Mouse (Mus musculus) embryonic facial prominence, embryonic 15.5 days (tissue): ENCODE results near the gene Cdk19. TPM values are rescaled to one million over a fixed set of nuclear protein-coding genes. Genes with fewer than 3 reads are reported as not detected.
"Not testable (repeated sequence)": the region's sequence is repeated elsewhere in the genome, so short reads cannot be mapped to it uniquely, and the experiment has no call there.

Source experiments
- ATAC-seq: fragments of 200-750 bp; cut with Nextera tagmentation; 2 replicates; pipeline ENCODE4 v1.8.0; 2017; ENCODE audit warnings: low read depth, moderate TSS enrichment; ENCODE audit not compliant: insufficient number of reproducible peaks, low FRiP score, low TSS enrichment
- H3K27ac ChIP-seq: fragments of 300-500 bp; sonication (generic); replicated peaks from 2 replicates; pipeline ENCODE4 v1.5.1; 2015; ENCODE audit warnings: mild to moderate bottlenecking, inconsistent platforms
- H3K27me3 ChIP-seq: fragments of 300-500 bp; sonication (generic); 2 replicates; pipeline ENCODE4 v1.6.1; 2015; ENCODE audit warnings: inconsistent platforms
- H3K36me3 ChIP-seq: fragments of 300-500 bp; sonication (generic); 2 replicates; pipeline ENCODE4 v1.6.1; 2015; ENCODE audit warnings: mild to moderate bottlenecking, inconsistent platforms
- H3K4me1 ChIP-seq: fragments of 300-500 bp; sonication (generic); 2 replicates; pipeline ENCODE4 v1.6.1; 2015; ENCODE audit warnings: inconsistent platforms
- H3K4me2 ChIP-seq: fragments of 300-500 bp; sonication (generic); replicated peaks from 2 replicates; pipeline ENCODE4 v1.6.1; 2015; ENCODE audit warnings: mild to moderate bottlenecking, inconsistent platforms
- H3K4me3 ChIP-seq: fragments of 300-500 bp; sonication (generic); replicated peaks from 2 replicates; pipeline ENCODE4 v1.5.1; 2015; ENCODE audit warnings: mild to moderate bottlenecking, inconsistent platforms
- H3K9ac ChIP-seq: fragments of 300-500 bp; sonication (generic); 2 replicates; pipeline ENCODE4 v1.6.1; 2015; ENCODE audit warnings: inconsistent platforms
- H3K9me3 ChIP-seq: fragments of 300-500 bp; sonication (generic); replicated peaks from 2 replicates; pipeline ENCODE4 v1.6.1; 2016; ENCODE audit warnings: inconsistent platforms
- whole genome bisulfite sequencing: fragments of 180-500 bp; shearing (Covaris S2); methylation state at CpG from one replicate; pipeline ENCODE4 v1.1.7; 2015; 5-methylcytosine and 5-hydroxymethylcytosine counted together
- polyA plus RNA-seq: library from polyadenylated mRNA; unstranded; fragments of >200 nt; fragmentation: Nextera tagmentation; extraction: Ambion mirVana; gene quantifications from 2 replicates; pipeline ENCODE4 v1.2.1, GENCODE M21; 2015

The Cdk19 gene
- polyA plus RNA-seq, 1 experiment from 2014 or later = 10.0 TPM

DNA sequence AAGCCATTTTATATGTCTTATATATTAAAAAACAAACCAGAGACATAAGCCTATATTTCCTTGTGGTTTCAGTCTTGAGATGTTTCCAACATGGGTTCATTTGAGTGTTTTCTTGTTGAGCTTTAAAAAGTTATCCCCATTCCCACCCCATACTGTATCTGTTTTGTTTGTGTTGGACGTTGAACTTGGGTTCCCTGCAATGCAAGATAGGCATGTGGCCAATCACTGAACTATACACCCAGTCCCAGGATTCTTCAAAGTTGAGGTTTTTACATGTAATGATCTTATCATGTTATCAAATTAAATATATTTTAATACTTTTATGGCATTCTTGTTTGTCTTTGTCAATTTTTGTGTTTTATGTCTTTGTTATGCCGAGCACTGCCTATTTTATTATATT lies 60.0 kb downstream of the Cdk19 start:
- 0 out of 2 replicates have a peak, but pooled peaks cover 5% of the 10 kb centered on the region for H3K36me3 ChIP-seq
- no peaks in the 10 kb centered on the region for H3K4me1 ChIP-seq
- no peak overlapping the region for H3K27ac ChIP-seq
- H3K27me3 ChIP-seq = no peaks in the 10 kb centered on the region
- no peak overlapping the region for H3K4me3 ChIP-seq
- no peak overlapping the region for H3K9ac ChIP-seq
- no peak for ATAC-seq
- H3K9me3 ChIP-seq = no peaks in the 10 kb centered on the region
- no peak overlapping the region for H3K4me2 ChIP-seq
- 74% methylated on average over 2 of the region's 2 CpGs for WGBS

DNA sequence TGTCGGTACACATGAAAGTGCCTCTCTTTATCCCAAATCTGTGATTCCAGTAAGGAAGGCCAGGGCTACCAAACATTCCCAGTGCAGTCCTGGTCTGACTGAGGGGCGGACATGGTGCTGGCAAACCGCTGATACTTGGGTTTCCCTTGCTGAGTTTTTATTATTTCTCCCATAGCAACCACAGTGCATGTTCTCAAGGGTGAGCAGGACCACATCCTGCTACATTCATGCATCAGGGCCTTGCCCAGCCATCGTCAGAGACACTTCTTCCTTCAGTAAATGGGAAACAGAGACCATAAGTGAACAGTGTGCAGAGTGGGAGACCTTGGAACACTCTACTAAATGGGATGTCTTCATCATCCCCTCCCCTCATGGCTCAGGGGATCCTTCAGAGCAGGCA lies 60.9 kb downstream of the Cdk19 start:
- H3K4me1 ChIP-seq = no peaks in the 10 kb centered on the region
- H3K9me3 ChIP-seq = no peaks in the 10 kb centered on the region
- H3K4me3 ChIP-seq = no peak overlapping the region
- no peaks in the 10 kb centered on the region for H3K27me3 ChIP-seq
- H3K27ac ChIP-seq = no peak overlapping the region
- WGBS = 85% methylated on average over 4 of the region's 4 CpGs
- H3K36me3 ChIP-seq = 0 out of 2 replicates have a peak, but pooled peaks cover 5% of the 10 kb centered on the region
- H3K9ac ChIP-seq = no peak overlapping the region
- ATAC-seq = no peak
- H3K4me2 ChIP-seq = no peak overlapping the region

DNA sequence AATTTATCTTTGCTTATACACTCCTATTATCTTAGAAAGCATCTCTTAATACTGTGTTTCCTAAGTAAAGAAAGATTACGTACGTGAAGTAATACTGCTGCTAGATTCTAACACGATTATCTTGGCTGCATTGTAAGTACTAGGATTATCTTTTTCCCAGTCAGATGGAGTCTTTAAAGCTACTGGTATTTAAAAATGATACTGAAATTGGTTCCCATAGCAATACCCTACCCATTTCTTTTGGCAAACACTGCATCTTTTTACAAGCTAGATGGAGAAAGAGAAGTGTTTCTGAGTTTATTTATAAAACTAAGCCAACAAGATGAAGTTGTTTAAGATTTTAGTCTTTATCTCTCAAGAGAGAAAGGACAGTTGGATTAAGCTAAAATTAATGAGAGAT lies 67.3 kb downstream of the Cdk19 start:
- no peaks in the 10 kb centered on the region for H3K4me1 ChIP-seq
- ATAC-seq = no peak
- H3K4me2 ChIP-seq = no peak overlapping the region
- H3K36me3 ChIP-seq = peaks cover 4% of the 10 kb centered on the region; the same call in 1 of the 2 replicates
- no peak overlapping the region for H3K27ac ChIP-seq
- WGBS = 77% methylated on average over 3 of the region's 3 CpGs
- H3K9ac ChIP-seq = no peak overlapping the region
- no peak overlapping the region for H3K4me3 ChIP-seq
- no peaks in the 10 kb centered on the region for H3K9me3 ChIP-seq
- H3K27me3 ChIP-seq = no peaks in the 10 kb centered on the region

DNA sequence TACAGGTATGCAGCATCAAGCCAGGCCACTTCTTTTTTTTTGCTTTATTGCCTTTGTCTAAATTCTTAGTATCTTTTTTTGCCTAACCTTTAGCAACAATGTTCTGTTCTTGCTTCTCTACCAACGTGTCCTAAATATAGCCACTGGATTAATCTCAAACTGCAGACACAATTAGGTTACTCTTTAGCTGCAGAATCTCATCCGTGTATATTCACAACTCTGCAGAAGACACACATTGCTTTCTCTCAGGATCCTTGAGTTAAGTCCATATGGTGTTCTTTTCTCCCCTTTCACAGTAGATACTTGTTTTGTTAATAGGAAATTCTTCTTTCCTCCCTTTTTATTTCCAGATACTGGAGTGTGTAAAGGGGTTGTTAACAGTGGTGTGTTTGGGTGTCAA lies 70.0 kb downstream of the Cdk19 start:
- 77% methylated on average over 2 of the region's 2 CpGs for WGBS
- Histone ChIP-seq H3K9ac (no peak overlapping the region), H3K36me3 (peaks cover 4% of the 10 kb centered on the region; the same call in 1 of the 2 replicates), H3K4me1 (no peaks in the 10 kb centered on the region), H3K9me3 (no peaks in the 10 kb centered on the region), H3K4me3 (no peak overlapping the region), H3K27me3 (no peaks in the 10 kb centered on the region), H3K27ac (no peak overlapping the region), H3K4me2 (no peak overlapping the region)
- no peak for ATAC-seq

DNA sequence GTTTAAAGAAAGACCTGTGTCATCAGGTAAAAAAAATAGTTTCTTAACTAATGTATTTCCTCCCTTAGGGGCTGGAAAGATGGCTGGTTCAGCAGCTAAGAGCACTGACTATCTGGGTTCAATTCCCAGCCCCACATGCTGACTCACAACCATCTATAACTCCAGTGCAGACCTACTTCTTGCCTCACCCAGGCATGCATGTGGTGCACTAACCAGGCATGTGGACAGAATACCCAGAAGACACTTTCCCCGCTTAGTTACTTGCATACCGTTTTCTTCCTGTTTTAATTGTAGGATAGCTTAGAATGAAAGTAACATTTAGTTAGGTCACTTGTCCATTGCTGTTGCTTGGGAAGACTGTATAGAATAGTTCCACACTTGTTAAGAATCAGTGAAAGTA lies 72.0 kb downstream of the Cdk19 start:
- H3K27ac ChIP-seq = no peak overlapping the region
- no peak overlapping the region for H3K9ac ChIP-seq
- peaks cover 4% of the 10 kb centered on the region; the same call in 1 of the 2 replicates for H3K36me3 ChIP-seq
- WGBS = 90% methylated on average over 2 of the region's 2 CpGs
- no peak for ATAC-seq
- no peaks in the 10 kb centered on the region for H3K9me3 ChIP-seq
- H3K4me3 ChIP-seq = no peak overlapping the region
- H3K4me2 ChIP-seq = no peak overlapping the region
- H3K27me3 ChIP-seq = no peaks in the 10 kb centered on the region
- no peaks in the 10 kb centered on the region for H3K4me1 ChIP-seq

DNA sequence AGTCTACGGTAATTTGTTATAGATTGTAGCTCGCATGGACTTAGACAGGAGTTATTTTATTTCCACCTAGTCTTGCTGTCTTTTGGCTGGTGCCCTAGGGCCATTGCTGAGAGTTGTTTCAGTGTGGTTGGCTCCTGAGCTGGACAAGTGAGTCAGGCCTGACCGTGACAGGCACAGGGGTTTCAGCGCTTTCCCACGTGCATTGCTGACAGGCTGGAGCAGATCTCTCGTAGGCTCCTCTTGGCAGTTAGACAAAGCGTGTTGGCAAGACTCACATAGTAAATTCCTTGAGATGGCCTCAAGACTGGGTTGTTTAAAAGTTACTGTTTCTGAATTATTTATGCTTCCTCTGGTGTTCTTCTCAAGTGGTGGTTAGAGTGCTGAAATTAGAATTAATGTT lies 77.6 kb downstream of the Cdk19 start:
- H3K9ac ChIP-seq = no peak overlapping the region
- WGBS = 38% methylated on average over 7 of the region's 7 CpGs
- H3K9me3 ChIP-seq = no peaks in the 10 kb centered on the region
- H3K4me3 ChIP-seq = no peak overlapping the region
- H3K4me1 ChIP-seq = peaks cover 13% of the 10 kb centered on the region
- H3K27ac ChIP-seq = 0 out of 2 replicates have a peak overlapping the region, but pooled peaks have one; percentile 22
- ATAC-seq = no peak
- H3K4me2 ChIP-seq = no peak overlapping the region
- H3K36me3 ChIP-seq = no peaks in the 10 kb centered on the region
- no peaks in the 10 kb centered on the region for H3K27me3 ChIP-seq

DNA sequence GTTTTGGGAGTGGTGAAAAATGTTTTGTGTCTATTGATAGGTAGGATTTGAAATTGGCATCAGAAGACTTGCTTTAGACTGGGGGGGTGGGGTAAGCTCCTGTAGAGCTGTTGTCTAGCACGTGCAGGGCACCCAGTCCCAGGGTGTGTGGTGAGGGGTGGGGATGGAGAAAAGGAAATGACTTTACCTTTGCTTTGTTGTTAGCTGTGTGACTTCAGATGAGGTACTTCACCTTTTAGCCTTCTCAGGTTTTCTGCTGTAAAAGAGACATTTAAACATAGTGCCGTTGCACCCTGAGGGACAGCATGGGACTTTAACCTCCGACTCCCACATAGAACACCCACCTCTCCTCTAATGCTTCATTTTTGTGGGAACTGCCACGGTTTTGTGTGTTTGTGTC lies 80.5 kb downstream of the Cdk19 start:
- H3K4me2 ChIP-seq = no peak overlapping the region
- H3K4me3 ChIP-seq = no peak overlapping the region
- H3K9ac ChIP-seq = no peak overlapping the region
- no peak for ATAC-seq
- H3K9me3 ChIP-seq = no peaks in the 10 kb centered on the region
- H3K27me3 ChIP-seq = no peaks in the 10 kb centered on the region
- 78% methylated on average over 4 of the region's 4 CpGs for WGBS
- H3K4me1 ChIP-seq = peaks cover 13% of the 10 kb centered on the region
- H3K27ac ChIP-seq = no peak overlapping the region
- no peaks in the 10 kb centered on the region for H3K36me3 ChIP-seq

DNA sequence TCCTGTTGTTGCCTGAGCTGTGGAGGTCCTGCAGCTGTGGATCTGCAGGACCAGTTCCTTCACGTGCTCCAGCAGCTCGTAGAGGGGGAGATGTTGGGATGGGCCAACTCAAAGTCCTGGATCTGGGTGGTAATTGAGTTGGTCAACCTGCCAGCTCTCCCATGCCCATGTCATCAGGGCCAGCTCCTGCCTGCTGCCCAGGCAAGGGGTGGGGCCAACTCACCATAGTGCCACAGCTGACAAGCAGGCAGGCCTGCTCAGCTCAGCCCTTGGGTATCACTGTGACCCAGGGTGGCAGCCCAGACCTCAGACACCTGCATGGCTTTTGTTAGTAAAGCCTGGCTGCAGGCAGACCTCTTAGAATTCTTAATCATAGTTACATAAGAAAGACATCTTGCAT lies 81.3 kb downstream of the Cdk19 start:
- Histone ChIP-seq H3K27ac (no peak overlapping the region), H3K4me1 (peaks cover 17% of the 10 kb centered on the region), H3K36me3 (no peaks in the 10 kb centered on the region), H3K9me3 (no peaks in the 10 kb centered on the region), H3K9ac (no peak overlapping the region), H3K4me3 (no peak overlapping the region), H3K4me2 (no peak overlapping the region), H3K27me3 (no peaks in the 10 kb centered on the region)
- no peak for ATAC-seq
- WGBS = 77% methylated on average over 2 of the region's 2 CpGs

DNA sequence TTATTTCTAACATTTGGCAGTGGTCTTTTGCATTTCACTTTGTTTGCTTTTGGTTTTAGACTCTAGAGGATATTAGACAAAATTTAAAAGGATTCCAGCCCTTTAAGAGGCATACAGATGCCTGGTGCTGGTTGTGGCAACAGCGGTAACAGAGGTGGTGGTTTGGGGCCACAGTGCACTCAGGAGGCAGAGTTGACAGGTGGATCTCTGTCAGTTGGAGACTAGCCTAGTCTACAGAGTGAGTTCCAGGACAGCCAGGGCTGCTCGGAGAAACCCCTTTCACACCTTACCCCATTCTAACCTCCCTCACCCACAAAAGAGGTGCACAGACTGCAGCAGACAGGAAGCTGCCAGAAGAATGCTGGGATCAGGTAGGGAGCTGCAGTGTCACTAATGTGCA lies 82.4 kb downstream of the Cdk19 start:
- no peak for ATAC-seq
- Histone ChIP-seq H3K27me3 (no peaks in the 10 kb centered on the region), H3K4me3 (no peak overlapping the region), H3K36me3 (no peaks in the 10 kb centered on the region), H3K9ac (no peak overlapping the region), H3K4me1 (peaks cover 15% of the 10 kb centered on the region), H3K4me2 (no peak overlapping the region), H3K27ac (no peak overlapping the region), H3K9me3 (no peaks in the 10 kb centered on the region)
- WGBS = 87% methylated on average over 2 of the region's 2 CpGs

DNA sequence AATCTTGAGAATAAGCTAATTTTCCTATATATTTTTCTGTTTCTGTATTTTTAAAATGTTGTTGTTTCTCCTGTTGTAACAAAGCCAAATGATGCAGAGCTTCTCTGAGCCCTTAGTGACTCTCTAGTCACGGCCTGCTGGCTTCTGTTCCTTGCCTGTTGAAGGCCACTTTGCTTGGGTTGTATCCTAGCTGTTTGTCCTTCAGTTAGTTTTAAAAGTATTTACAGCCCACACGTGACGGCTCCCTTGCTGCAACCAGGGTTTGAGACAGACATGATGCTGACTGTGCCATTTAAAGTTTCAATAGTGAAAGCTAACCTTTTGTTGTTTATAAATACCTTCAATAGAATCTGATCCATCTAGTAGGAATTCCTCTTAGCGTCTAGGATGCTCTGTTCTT lies 83.3 kb downstream of the Cdk19 start:
- Histone ChIP-seq H3K4me2 (no peak overlapping the region), H3K9ac (no peak overlapping the region), H3K27ac (no peak overlapping the region), H3K4me3 (no peak overlapping the region), H3K9me3 (no peaks in the 10 kb centered on the region), H3K36me3 (no peaks in the 10 kb centered on the region), H3K4me1 (peaks cover 6% of the 10 kb centered on the region), H3K27me3 (no peaks in the 10 kb centered on the region)
- no peak for ATAC-seq
- WGBS = 63% methylated on average over 4 of the region's 4 CpGs

DNA sequence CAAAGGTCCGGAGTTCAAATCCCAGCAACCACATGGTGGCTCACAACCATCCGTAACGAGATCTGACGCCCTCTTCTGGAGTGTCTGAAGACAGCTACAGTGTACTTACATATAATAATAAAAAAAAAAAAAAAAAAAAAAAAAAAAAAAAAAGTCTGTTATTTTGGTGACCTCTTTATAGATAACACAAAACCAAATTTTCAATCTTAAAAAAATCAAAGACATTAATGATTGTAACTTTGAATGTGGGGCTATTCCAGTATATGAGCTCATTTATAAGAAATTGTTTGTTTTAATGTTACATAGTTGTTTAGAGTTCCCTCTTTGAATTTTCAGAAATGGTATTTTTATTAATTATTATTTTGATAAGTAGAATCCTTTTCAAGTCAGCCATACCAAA lies 85.1 kb downstream of the Cdk19 start:
- H3K27me3 ChIP-seq, H3K36me3 ChIP-seq, H3K4me2 ChIP-seq, H3K9me3 ChIP-seq, ATAC-seq, H3K27ac ChIP-seq, H3K9ac ChIP-seq, H3K4me1 ChIP-seq, H3K4me3 ChIP-seq: not testable (repeated sequence)
- WGBS = 86% methylated on average over 4 of the region's 4 CpGs

DNA sequence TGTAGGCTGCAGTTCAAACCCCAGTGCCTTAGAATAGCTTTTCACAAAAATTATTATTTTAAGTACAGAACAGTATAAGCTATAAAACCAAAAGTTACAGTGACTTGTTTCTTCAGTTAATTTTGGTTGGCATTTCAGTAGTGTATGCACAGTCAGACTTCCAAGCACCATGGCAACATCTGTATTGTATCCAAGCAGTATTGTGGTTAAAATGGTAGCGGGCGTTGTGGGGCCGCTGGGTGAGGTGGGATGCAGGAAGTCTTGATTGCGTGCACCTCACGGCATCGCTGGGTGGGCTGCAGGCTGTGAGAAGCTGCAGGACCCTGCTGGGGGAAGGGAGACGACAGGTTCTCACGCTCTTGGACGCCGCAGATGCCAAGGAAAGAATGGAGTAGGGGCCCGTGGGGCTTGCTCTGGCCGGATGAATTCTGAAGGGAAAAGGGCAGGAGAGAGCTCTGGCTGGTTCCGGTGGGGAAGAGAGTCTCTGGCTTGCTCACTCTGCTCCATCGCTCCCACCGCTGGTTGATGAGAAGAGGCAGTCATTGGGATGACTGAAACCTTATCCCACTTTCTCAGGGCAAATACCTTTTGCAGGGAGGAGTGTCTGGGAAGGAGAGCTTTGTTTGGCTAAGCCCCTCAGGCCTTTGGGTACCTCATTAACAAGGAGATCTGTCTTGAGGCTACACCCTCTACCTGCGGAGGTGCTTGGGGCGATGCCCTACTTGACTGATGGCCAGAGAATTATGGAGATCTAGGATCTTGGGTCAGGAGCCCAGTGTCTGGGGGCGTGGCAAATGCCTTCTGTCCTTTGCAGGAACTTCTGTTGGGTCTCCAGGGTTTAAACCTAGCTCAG lies 86.1 kb downstream of the Cdk19 start:
- no peak overlapping the region for H3K27ac ChIP-seq
- H3K36me3 ChIP-seq = no peaks in the 10 kb centered on the region
- peaks cover 4% of the 10 kb centered on the region; the same call in 1 of the 2 replicates for H3K4me1 ChIP-seq
- no peaks in the 10 kb centered on the region for H3K27me3 ChIP-seq
- 24% methylated on average over 18 of the region's 18 CpGs for WGBS
- 0 out of 2 replicates have a peak overlapping the region, but pooled peaks have one; percentile 17 for H3K4me3 ChIP-seq
- no peak overlapping the region for H3K9ac ChIP-seq
- H3K4me2 ChIP-seq = peak overlapping the region; percentile 29
- no peaks in the 10 kb centered on the region for H3K9me3 ChIP-seq
- ATAC-seq = no peak
